Mouse (Mus musculus): ENCODE measurements at regions not wholly inside any gene's neighbourhood (a gene's known extent, or its start where the extent isn't known, plus 50 kb on each side); places are given as distances from the start of the nearest gene placed in this dataset.

- Histone ChIP-seq H3ac (ENCODE audit: control insufficient read depth, insufficient read length, low read depth) (no peak overlapping the region), H3K79me2 (ENCODE audit: control insufficient read depth, insufficient read depth) (no peaks in the 10 kb centered on the region), H3K36me3 (ENCODE audit: control insufficient read depth, insufficient read depth) (no peaks in the 10 kb centered on the region), H3K4me3 (ENCODE audit: insufficient read depth, poor library complexity, severe bottlenecking) (no peak overlapping the region), H3K27me3 (ENCODE audit: control insufficient read depth, insufficient read depth, insufficient read length) (no peaks in the 10 kb centered on the region), H3K79me3 (ENCODE audit: low read depth) (no peaks in the 10 kb centered on the region)
- TF ChIP-seq CTCF (IDR thresholded peaks at IDR 0.05; ENCODE audit: control insufficient read depth, insufficient read depth, insufficient read length) (no peak), MYOD1 (IDR thresholded peaks at IDR 0.05; ENCODE audit: control insufficient read depth, insufficient read length, low read depth) (no peak), CEBPB (IDR thresholded peaks at IDR 0.05; ENCODE audit: low read depth) (no peak), MYOG (IDR thresholded peaks at IDR 0.05; ENCODE audit: control insufficient read depth, extremely low read depth, insufficient read length) (no peak), USF1 (IDR thresholded peaks at IDR 0.05; ENCODE audit: low read depth) (no peak), MAX (IDR thresholded peaks at IDR 0.05) (no peak), FOSL1 (IDR thresholded peaks at IDR 0.05; ENCODE audit: insufficient read depth, low read length, poor library complexity, severe bottlenecking) (no peak)
Observed at GRCm38 (mm10) chr1:105075728-105076127, 280.8 kb downstream of the Rnf152 start.

- no peaks in the 10 kb centered on the region for H3K79me2 ChIP-seq (ENCODE audit: control insufficient read depth, insufficient read depth)
- TF ChIP-seq FOSL1 (IDR thresholded peaks at IDR 0.05; ENCODE audit: insufficient read depth, low read length, poor library complexity, severe bottlenecking) (no peak), MYOG (IDR thresholded peaks at IDR 0.05; ENCODE audit: control insufficient read depth, extremely low read depth, insufficient read length) (no peak), CEBPB (IDR thresholded peaks at IDR 0.05; ENCODE audit: low read depth) (no peak), MAX (IDR thresholded peaks at IDR 0.05) (no peak), CTCF (IDR thresholded peaks at IDR 0.05; ENCODE audit: control insufficient read depth, insufficient read depth, insufficient read length) (no peak), MYOD1 (IDR thresholded peaks at IDR 0.05; ENCODE audit: control insufficient read depth, insufficient read length, low read depth) (no peak)
- H3K4me3 ChIP-seq (ENCODE audit: insufficient read depth, poor library complexity, severe bottlenecking), result no peak overlapping the region
- H3K79me3 ChIP-seq (ENCODE audit: low read depth), result no peaks in the 10 kb centered on the region
- no peaks in the 10 kb centered on the region for H3K27me3 ChIP-seq (ENCODE audit: control insufficient read depth, insufficient read depth, insufficient read length)
- no peaks in the 10 kb centered on the region for H3K36me3 ChIP-seq (ENCODE audit: control insufficient read depth, insufficient read depth)
- no peak overlapping the region for H3ac ChIP-seq (ENCODE audit: control insufficient read depth, insufficient read length, low read depth)
Observed at GRCm38 (mm10) chr1:105074326-105074725, 282.2 kb downstream of the Rnf152 start.

- no peak for TF ChIP-seq CEBPB (IDR thresholded peaks at IDR 0.05; ENCODE audit: low read depth)
- no peak for TF ChIP-seq MAX (IDR thresholded peaks at IDR 0.05)
- no peak for TF ChIP-seq MYOG (IDR thresholded peaks at IDR 0.05; ENCODE audit: control insufficient read depth, extremely low read depth, insufficient read length)
- TF ChIP-seq FOSL1 (IDR thresholded peaks at IDR 0.05; ENCODE audit: insufficient read depth, low read length, poor library complexity, severe bottlenecking), result no peak
- no peak for TF ChIP-seq MYOD1 (IDR thresholded peaks at IDR 0.05; ENCODE audit: control insufficient read depth, insufficient read length, low read depth)
- no peak for TF ChIP-seq USF1 (IDR thresholded peaks at IDR 0.05; ENCODE audit: low read depth)
- no peaks in the 10 kb centered on the region for H3K79me3 ChIP-seq (ENCODE audit: low read depth)
- no peak overlapping the region for H3K4me3 ChIP-seq (ENCODE audit: insufficient read depth, poor library complexity, severe bottlenecking)
- no peak overlapping the region for H3ac ChIP-seq (ENCODE audit: control insufficient read depth, insufficient read length, low read depth)
- no peaks in the 10 kb centered on the region for H3K36me3 ChIP-seq (ENCODE audit: control insufficient read depth, insufficient read depth)
- H3K27me3 ChIP-seq (ENCODE audit: control insufficient read depth, insufficient read depth, insufficient read length), result no peaks in the 10 kb centered on the region
- H3K79me2 ChIP-seq (ENCODE audit: control insufficient read depth, insufficient read depth), result no peaks in the 10 kb centered on the region
Observed at GRCm38 (mm10) chr1:105070661-105071455, 285.7 kb downstream of the Rnf152 start.

- H3K27me3 ChIP-seq (ENCODE audit: control insufficient read depth, insufficient read depth, insufficient read length), result no peaks in the 10 kb centered on the region
- TF ChIP-seq MAX (IDR thresholded peaks at IDR 0.05) (no peak), MYOG (IDR thresholded peaks at IDR 0.05; ENCODE audit: control insufficient read depth, extremely low read depth, insufficient read length) (no peak), CTCF (IDR thresholded peaks at IDR 0.05; ENCODE audit: control insufficient read depth, insufficient read depth, insufficient read length) (no peak), CEBPB (IDR thresholded peaks at IDR 0.05; ENCODE audit: low read depth) (no peak), MYOD1 (IDR thresholded peaks at IDR 0.05; ENCODE audit: control insufficient read depth, insufficient read length, low read depth) (no peak), FOSL1 (IDR thresholded peaks at IDR 0.05; ENCODE audit: insufficient read depth, low read length, poor library complexity, severe bottlenecking) (no peak), USF1 (IDR thresholded peaks at IDR 0.05; ENCODE audit: low read depth) (no peak)
- no peak overlapping the region for H3ac ChIP-seq (ENCODE audit: control insufficient read depth, insufficient read length, low read depth)
- H3K79me2 ChIP-seq (ENCODE audit: control insufficient read depth, insufficient read depth), result no peaks in the 10 kb centered on the region
- no peaks in the 10 kb centered on the region for H3K36me3 ChIP-seq (ENCODE audit: control insufficient read depth, insufficient read depth)
- H3K79me3 ChIP-seq (ENCODE audit: low read depth), result no peaks in the 10 kb centered on the region
- no peak overlapping the region for H3K4me3 ChIP-seq (ENCODE audit: insufficient read depth, poor library complexity, severe bottlenecking)
Observed at GRCm38 (mm10) chr1:105067902-105068301, 288.6 kb downstream of the Rnf152 start.

DNA sequence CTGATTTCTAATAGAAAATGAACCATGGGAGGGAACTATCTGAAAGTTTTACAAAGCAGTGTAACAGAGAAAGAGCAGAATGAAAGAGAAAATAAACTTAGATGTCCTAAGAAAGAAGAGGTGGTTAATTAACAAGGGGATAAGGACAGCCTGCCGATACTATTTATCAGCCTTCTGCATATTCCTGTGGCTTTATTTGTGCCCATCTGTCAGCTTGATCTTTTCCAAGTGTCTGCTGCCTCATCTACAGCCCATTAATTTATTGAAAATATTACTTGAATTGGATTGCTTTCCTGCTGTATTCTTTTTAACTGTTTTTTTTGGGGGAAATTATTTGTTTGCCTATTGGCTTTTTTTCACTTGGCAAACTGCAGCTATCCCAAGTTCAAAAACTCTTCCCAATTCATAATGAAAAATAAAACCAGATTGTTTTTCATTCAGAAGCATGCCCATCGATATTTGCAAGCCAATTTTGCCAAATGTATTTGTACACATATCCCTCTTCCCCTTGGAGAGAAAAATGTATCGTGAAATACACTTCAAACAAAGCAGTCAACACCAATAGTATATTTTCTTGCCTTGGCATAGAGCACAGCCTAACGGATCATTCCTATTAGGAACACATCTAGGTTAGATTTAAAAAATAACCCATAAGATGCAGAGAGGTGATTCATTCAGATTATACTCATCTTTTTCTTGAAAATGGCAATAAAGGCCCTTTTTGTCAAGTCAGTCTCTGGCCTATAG lies 289.3 kb downstream of the Rnf152 start:
- H3K79me2 ChIP-seq (ENCODE audit: control insufficient read depth, insufficient read depth), result no peaks in the 10 kb centered on the region
- no peak overlapping the region for H3ac ChIP-seq (ENCODE audit: control insufficient read depth, insufficient read length, low read depth)
- H3K36me3 ChIP-seq (ENCODE audit: control insufficient read depth, insufficient read depth), result no peaks in the 10 kb centered on the region
- no peak for TF ChIP-seq MYOG (IDR thresholded peaks at IDR 0.05; ENCODE audit: control insufficient read depth, extremely low read depth, insufficient read length)
- no peak for TF ChIP-seq CTCF (IDR thresholded peaks at IDR 0.05; ENCODE audit: control insufficient read depth, insufficient read depth, insufficient read length)
- TF ChIP-seq MAX (IDR thresholded peaks at IDR 0.05), result no peak
- no peak for TF ChIP-seq FOSL1 (IDR thresholded peaks at IDR 0.05; ENCODE audit: insufficient read depth, low read length, poor library complexity, severe bottlenecking)
- TF ChIP-seq CEBPB (IDR thresholded peaks at IDR 0.05; ENCODE audit: low read depth), result no peak
- no peak for TF ChIP-seq MYOD1 (IDR thresholded peaks at IDR 0.05; ENCODE audit: control insufficient read depth, insufficient read length, low read depth)
- no peak for TF ChIP-seq USF1 (IDR thresholded peaks at IDR 0.05; ENCODE audit: low read depth)
- no peaks in the 10 kb centered on the region for H3K79me3 ChIP-seq (ENCODE audit: low read depth)
- H3K4me3 ChIP-seq (ENCODE audit: insufficient read depth, poor library complexity, severe bottlenecking), result no peak overlapping the region
- no peaks in the 10 kb centered on the region for H3K27me3 ChIP-seq (ENCODE audit: control insufficient read depth, insufficient read depth, insufficient read length)
